Mouse (Mus musculus): ENCODE measurements around the gene Gm4881. TPM values are rescaled to one million over a fixed set of nuclear protein-coding genes. Genes with fewer than 3 reads are reported as not detected.

The Gm4881 gene
- total and polyA plus RNA-seq, 3 experiments: not detected

- Histone ChIP-seq H3K36me3 (replicated peaks) (peaks cover 24% of the 10 kb centered on the region), H3K9me3 (replicated peaks) (no peaks in the 10 kb centered on the region), H3K27me3 (ENCODE audit: insufficient read depth, low read length) (no peaks in the 10 kb centered on the region; the same call in 1 of the 2 replicates), H3K4me3 (ENCODE audit: low read depth, low read length) (peak within 1 kb of the TSS; percentile 86), H3K4me1 (ENCODE audit: insufficient read depth, low read depth, low read length) (peaks cover 42% of the 10 kb centered on the region)
- DNase-seq (ENCODE audit: low spot score) (peak; percentile 84), ATAC-seq (ENCODE audit: extremely low read depth, insufficient number of reproducible peaks, low FRiP score, poor library complexity, severe bottlenecking) (peak; percentile 92)
- TF ChIP-seq CTCF (IDR thresholded peaks at IDR 0.05; ENCODE audit: low read depth, low read length) (no peak), POLR2AphosphoS5 (IDR thresholded peaks at IDR 0.05; ENCODE audit: insufficient replicate concordance, low read depth, low read length) (no peak), GATA1 (IDR thresholded peaks at IDR 0.05; ENCODE audit: borderline replicate concordance, low read length) (no peak), GATA2 (IDR thresholded peaks at IDR 0.05; ENCODE audit: borderline replicate concordance, low read depth, low read length) (no peak), TAL1 (conservative IDR thresholded peaks at IDR 0.05; ENCODE audit: low read depth, low read length) (no peak)
These were observed 27.9 kb upstream of the Gm4881 start, which contains the start of gene Rabac1 for GRCm38 (mm10) chr7:24971972-24972893. Rabac1 (minus strand) TSS chr7:24972754.

GRCm38 (mm10) chr7:24971261-24971971, 27.1 kb upstream of the Gm4881 start:
- peak; percentile 43 for DNase-seq (ENCODE audit: low spot score)
- TF ChIP-seq GATA1 (IDR thresholded peaks at IDR 0.05; ENCODE audit: borderline replicate concordance, low read length): no peak
- no peak for TF ChIP-seq TAL1 (conservative IDR thresholded peaks at IDR 0.05; ENCODE audit: low read depth, low read length)
- TF ChIP-seq POLR2AphosphoS5 (IDR thresholded peaks at IDR 0.05; ENCODE audit: insufficient replicate concordance, low read depth, low read length): no peak
- TF ChIP-seq GATA2 (IDR thresholded peaks at IDR 0.05; ENCODE audit: borderline replicate concordance, low read depth, low read length): no peak
- TF ChIP-seq CTCF (IDR thresholded peaks at IDR 0.05; ENCODE audit: low read depth, low read length): 0 out of 2 replicates have a peak, but pooled peaks have one; percentile 4
- no peak for ATAC-seq (ENCODE audit: extremely low read depth, insufficient number of reproducible peaks, low FRiP score, poor library complexity, severe bottlenecking)
- Histone ChIP-seq H3K36me3 (replicated peaks) (peaks cover 24% of the 10 kb centered on the region), H3K27me3 (ENCODE audit: insufficient read depth, low read length) (peaks cover 2% of the 10 kb centered on the region; the same call in 1 of the 2 replicates), H3K4me3 (ENCODE audit: low read depth, low read length) (peak overlapping the region; percentile 86), H3K9me3 (replicated peaks) (no peaks in the 10 kb centered on the region), H3K4me1 (ENCODE audit: insufficient read depth, low read depth, low read length) (peaks cover 42% of the 10 kb centered on the region)

GRCm38 (mm10) chr7:24970341-24970740, 26.0 kb upstream of the Gm4881 start:
- no peak overlapping the region for H3K4me3 ChIP-seq (ENCODE audit: low read depth, low read length)
- ATAC-seq (ENCODE audit: extremely low read depth, insufficient number of reproducible peaks, low FRiP score, poor library complexity, severe bottlenecking): no peak
- H3K4me1 ChIP-seq (ENCODE audit: insufficient read depth, low read depth, low read length): peaks cover 42% of the 10 kb centered on the region
- TF ChIP-seq GATA1 (IDR thresholded peaks at IDR 0.05; ENCODE audit: borderline replicate concordance, low read length) (no peak), CTCF (IDR thresholded peaks at IDR 0.05; ENCODE audit: low read depth, low read length) (no peak), POLR2AphosphoS5 (IDR thresholded peaks at IDR 0.05; ENCODE audit: insufficient replicate concordance, low read depth, low read length) (no peak)
- no peaks in the 10 kb centered on the region for H3K9me3 ChIP-seq (replicated peaks)
- H3K27me3 ChIP-seq (ENCODE audit: insufficient read depth, low read length): peaks cover 2% of the 10 kb centered on the region; the same call in 1 of the 2 replicates
- DNase-seq (ENCODE audit: low spot score): no peak
- H3K36me3 ChIP-seq (replicated peaks): peaks cover 24% of the 10 kb centered on the region

GRCm38 (mm10) chr7:24969805-24970204, 25.5 kb upstream of the Gm4881 start:
- TF ChIP-seq GATA2 (IDR thresholded peaks at IDR 0.05; ENCODE audit: borderline replicate concordance, low read depth, low read length) (no peak), POLR2AphosphoS5 (IDR thresholded peaks at IDR 0.05; ENCODE audit: insufficient replicate concordance, low read depth, low read length) (no peak), GATA1 (IDR thresholded peaks at IDR 0.05; ENCODE audit: borderline replicate concordance, low read length) (no peak), TAL1 (conservative IDR thresholded peaks at IDR 0.05; ENCODE audit: low read depth, low read length) (no peak), CTCF (IDR thresholded peaks at IDR 0.05; ENCODE audit: low read depth, low read length) (no peak)
- DNase-seq (ENCODE audit: low spot score) (no peak), ATAC-seq (ENCODE audit: extremely low read depth, insufficient number of reproducible peaks, low FRiP score, poor library complexity, severe bottlenecking) (no peak)
- H3K4me1 ChIP-seq (ENCODE audit: insufficient read depth, low read depth, low read length): peaks cover 37% of the 10 kb centered on the region
- peaks cover 24% of the 10 kb centered on the region for H3K36me3 ChIP-seq (replicated peaks)
- no peaks in the 10 kb centered on the region for H3K9me3 ChIP-seq (replicated peaks)
- H3K27me3 ChIP-seq (ENCODE audit: insufficient read depth, low read length): peaks cover 2% of the 10 kb centered on the region; the same call in 1 of the 2 replicates
- no peak overlapping the region for H3K4me3 ChIP-seq (ENCODE audit: low read depth, low read length)

- Histone ChIP-seq H3K4me1 (ENCODE audit: insufficient read depth, low read depth, low read length) (peaks cover 30% of the 10 kb centered on the region), H3K27me3 (ENCODE audit: insufficient read depth, low read length) (peaks cover 2% of the 10 kb centered on the region; the same call in 1 of the 2 replicates), H3K36me3 (replicated peaks) (peaks cover 24% of the 10 kb centered on the region), H3K4me3 (ENCODE audit: low read depth, low read length) (no peak overlapping the region), H3K9me3 (replicated peaks) (no peaks in the 10 kb centered on the region)
- no peak for TF ChIP-seq GATA2 (IDR thresholded peaks at IDR 0.05; ENCODE audit: borderline replicate concordance, low read depth, low read length)
- DNase-seq (ENCODE audit: low spot score) (no peak), ATAC-seq (ENCODE audit: extremely low read depth, insufficient number of reproducible peaks, low FRiP score, poor library complexity, severe bottlenecking) (no peak)
These were observed 24.2 kb upstream of the Gm4881 start for GRCm38 (mm10) chr7:24968463-24968862.

- ATAC-seq (ENCODE audit: extremely low read depth, insufficient number of reproducible peaks, low FRiP score, poor library complexity, severe bottlenecking): no peak
- Histone ChIP-seq H3K4me3 (ENCODE audit: low read depth, low read length) (no peak overlapping the region), H3K27me3 (ENCODE audit: insufficient read depth, low read length) (peaks cover 2% of the 10 kb centered on the region; the same call in 1 of the 2 replicates), H3K36me3 (replicated peaks) (peaks cover 24% of the 10 kb centered on the region), H3K9me3 (replicated peaks) (no peaks in the 10 kb centered on the region), H3K4me1 (ENCODE audit: insufficient read depth, low read depth, low read length) (peaks cover 25% of the 10 kb centered on the region)
- DNase-seq (ENCODE audit: low spot score): no peak
- TF ChIP-seq CTCF (IDR thresholded peaks at IDR 0.05; ENCODE audit: low read depth, low read length) (no peak), POLR2AphosphoS5 (IDR thresholded peaks at IDR 0.05; ENCODE audit: insufficient replicate concordance, low read depth, low read length) (no peak)
These were observed 23.7 kb upstream of the Gm4881 start for GRCm38 (mm10) chr7:24967966-24968365.
